Mouse (Mus musculus) kidney, embryonic 16.5 days (tissue): ENCODE results near the gene Slc24a3. TPM values are rescaled to one million over a fixed set of nuclear protein-coding genes. Genes with fewer than 3 reads are reported as not detected.

Source experiments
- ATAC-seq: fragments of 200-750 bp; cut with Nextera tagmentation; 2 replicates; pipeline ENCODE4 v1.8.0; 2017; ENCODE audit warnings: moderate TSS enrichment; ENCODE audit not compliant: low FRiP score, low TSS enrichment
- H3K27ac ChIP-seq: fragments of 300-500 bp; sonication (generic); 2 replicates; pipeline ENCODE4 v1.5.1; 2014; ENCODE audit warnings: low read length
- H3K27me3 ChIP-seq: fragments of 300-500 bp; sonication (generic); 2 replicates; pipeline ENCODE4 v1.6.1; 2014; ENCODE audit warnings: low read length, control low read depth, mixed read lengths; ENCODE audit not compliant: insufficient read depth
- H3K36me3 ChIP-seq: fragments of 300-500 bp; sonication (generic); 2 replicates; pipeline ENCODE4 v1.6.1; 2014; ENCODE audit warnings: low read length, control low read depth, mixed read lengths; ENCODE audit not compliant: insufficient read depth
- H3K4me1 ChIP-seq: fragments of 300-500 bp; sonication (generic); 2 replicates; pipeline ENCODE4 v1.6.1; 2014; ENCODE audit warnings: low read length, control low read depth, mixed read lengths; ENCODE audit not compliant: insufficient read depth
- H3K4me2 ChIP-seq: fragments of 300-500 bp; sonication (generic); replicated peaks from 2 replicates; pipeline ENCODE4 v1.6.1; 2014; ENCODE audit warnings: low read depth, low read length
- H3K4me3 ChIP-seq: fragments of 300-500 bp; sonication (generic); 2 replicates; pipeline ENCODE4 v1.5.1; 2014; ENCODE audit warnings: mild to moderate bottlenecking, low read length
- H3K9ac ChIP-seq: fragments of 300-500 bp; sonication (generic); replicated peaks from 2 replicates; pipeline ENCODE4 v1.6.1; 2014; ENCODE audit warnings: low read length
- H3K9me3 ChIP-seq: fragments of 300-500 bp; sonication (generic); 2 replicates; pipeline ENCODE4 v1.6.1; 2016; ENCODE audit warnings: low read length, control low read depth
- WGBS: fragments of 180-500 bp; shearing (Covaris S2); extraction: QIAGEN DNeasy Blood & Tissue Kit; methylation state at CpG from one replicate; pipeline ENCODE4 v1.1.7; 2014; 5-methylcytosine and 5-hydroxymethylcytosine counted together
- polyA plus RNA-seq: library from polyadenylated mRNA; unstranded; fragments of >200 nt; fragmentation: Nextera tagmentation; extraction: Ambion mirVana; gene quantifications from 2 replicates; pipeline ENCODE4 v1.2.1, GENCODE M21; 2015

Gene Slc24a3
- polyA plus RNA-seq, 1 experiment from 2014 or later: 1.0 TPM

- no peak overlapping the region for H3K9ac ChIP-seq
- ATAC-seq: no peak
- no peaks in the 10 kb centered on the region for H3K4me1 ChIP-seq
- no peak overlapping the region for H3K4me3 ChIP-seq
- no peaks in the 10 kb centered on the region for H3K9me3 ChIP-seq
- 46% methylated on average over 15 of the region's 15 CpGs for WGBS
- H3K4me2 ChIP-seq: no peak overlapping the region
- H3K27me3 ChIP-seq: no peaks in the 10 kb centered on the region
- H3K27ac ChIP-seq: no peak overlapping the region
- H3K36me3 ChIP-seq: no peaks in the 10 kb centered on the region
Observed at GRCm38 (mm10) chr2:145610796-145611705, 443.5 kb downstream of the Slc24a3 start.

- no peak overlapping the region for H3K4me2 ChIP-seq
- 71% methylated on average over 8 of the region's 8 CpGs for WGBS
Observed at GRCm38 (mm10) chr2:145612937-145613336, 445.4 kb downstream of the Slc24a3 start.

GRCm38 (mm10) chr2:145613705-145614104, 446.2 kb downstream of the Slc24a3 start:
- WGBS: 60% methylated on average over 8 of the region's 8 CpGs
- 0 out of 2 replicates have a peak overlapping the region, but pooled peaks have one; percentile 16 for H3K27ac ChIP-seq
- ATAC-seq: peak; percentile 68
- no peaks in the 10 kb centered on the region for H3K9me3 ChIP-seq
- no peaks in the 10 kb centered on the region for H3K27me3 ChIP-seq
- H3K4me2 ChIP-seq: no peak overlapping the region
- H3K4me1 ChIP-seq: no peaks in the 10 kb centered on the region
- H3K4me3 ChIP-seq: no peak overlapping the region
- H3K36me3 ChIP-seq: no peaks in the 10 kb centered on the region
- no peak overlapping the region for H3K9ac ChIP-seq

More at GRCm38 (mm10) chr2:145612937-145613336, 445.4 kb downstream of the Slc24a3 start:
- Histone ChIP-seq H3K9ac (no peak overlapping the region), H3K4me3 (no peak overlapping the region), H3K36me3 (no peaks in the 10 kb centered on the region), H3K27me3 (no peaks in the 10 kb centered on the region), H3K27ac (no peak overlapping the region), H3K9me3 (no peaks in the 10 kb centered on the region), H3K4me1 (no peaks in the 10 kb centered on the region)
- no peak for ATAC-seq

GRCm38 (mm10) chr2:145619688-145620087, 452.1 kb downstream of the Slc24a3 start:
- H3K36me3 ChIP-seq: no peaks in the 10 kb centered on the region
- H3K9ac ChIP-seq: no peak overlapping the region
- H3K27me3 ChIP-seq: no peaks in the 10 kb centered on the region
- no peak overlapping the region for H3K4me2 ChIP-seq
- no peaks in the 10 kb centered on the region for H3K9me3 ChIP-seq
- H3K4me1 ChIP-seq: 0 out of 2 replicates have a peak, but pooled peaks cover 10% of the 10 kb centered on the region
- ATAC-seq: peak; percentile 67; the same call in 1 of the 2 replicates
- H3K4me3 ChIP-seq: no peak overlapping the region
- H3K27ac ChIP-seq: no peak overlapping the region
- WGBS: 50% methylated on average over 4 of the region's 4 CpGs

GRCm38 (mm10) chr2:145620709-145621108, 453.2 kb downstream of the Slc24a3 start:
- 0 out of 2 replicates have a peak, but pooled peaks have one; percentile 35 for ATAC-seq
- Histone ChIP-seq H3K4me1 (0 out of 2 replicates have a peak, but pooled peaks cover 10% of the 10 kb centered on the region), H3K36me3 (no peaks in the 10 kb centered on the region), H3K9me3 (no peaks in the 10 kb centered on the region), H3K27me3 (no peaks in the 10 kb centered on the region), H3K9ac (no peak overlapping the region), H3K4me2 (no peak overlapping the region), H3K4me3 (no peak overlapping the region), H3K27ac (no peak overlapping the region)

- no peak overlapping the region for H3K4me2 ChIP-seq
- no peaks in the 10 kb centered on the region for H3K9me3 ChIP-seq
- 30% methylated on average over 9 of the region's 9 CpGs for WGBS
- H3K9ac ChIP-seq: no peak overlapping the region
- H3K27ac ChIP-seq: no peak overlapping the region
- H3K4me1 ChIP-seq: 0 out of 2 replicates have a peak, but pooled peaks cover 10% of the 10 kb centered on the region
- H3K4me3 ChIP-seq: no peak overlapping the region
- no peaks in the 10 kb centered on the region for H3K27me3 ChIP-seq
- no peak for ATAC-seq
- H3K36me3 ChIP-seq: no peaks in the 10 kb centered on the region
Observed at GRCm38 (mm10) chr2:145621119-145621518, 453.6 kb downstream of the Slc24a3 start.

- H3K36me3 ChIP-seq: no peaks in the 10 kb centered on the region
- WGBS: 74% methylated on average over 6 of the region's 6 CpGs
- peaks cover 5% of the 10 kb centered on the region for H3K4me1 ChIP-seq
- H3K9me3 ChIP-seq: peaks cover 2% of the 10 kb centered on the region; the same call in 1 of the 2 replicates
- H3K27ac ChIP-seq: no peak overlapping the region
- H3K27me3 ChIP-seq: no peaks in the 10 kb centered on the region
- ATAC-seq: no peak
- no peak overlapping the region for H3K4me2 ChIP-seq
- no peak overlapping the region for H3K9ac ChIP-seq
- H3K4me3 ChIP-seq: no peak overlapping the region
Observed at GRCm38 (mm10) chr2:145631123-145631798, 463.7 kb downstream of the Slc24a3 start.

- Histone ChIP-seq H3K27ac (no peak overlapping the region), H3K27me3 (no peaks in the 10 kb centered on the region), H3K9me3 (peaks cover 2% of the 10 kb centered on the region; the same call in 1 of the 2 replicates), H3K36me3 (no peaks in the 10 kb centered on the region), H3K4me1 (peaks cover 5% of the 10 kb centered on the region), H3K9ac (no peak overlapping the region), H3K4me2 (no peak overlapping the region), H3K4me3 (no peak overlapping the region)
- WGBS: 50% methylated on average over 4 of the region's 4 CpGs
- ATAC-seq: peak; percentile 31; the same call in 1 of the 2 replicates
Observed at GRCm38 (mm10) chr2:145631799-145632174, 464.2 kb downstream of the Slc24a3 start.

GRCm38 (mm10) chr2:145633811-145634210, 466.3 kb downstream of the Slc24a3 start:
- H3K27me3 ChIP-seq: no peaks in the 10 kb centered on the region
- no peak for ATAC-seq
- peaks cover 2% of the 10 kb centered on the region; the same call in 1 of the 2 replicates for H3K9me3 ChIP-seq
- no peaks in the 10 kb centered on the region for H3K36me3 ChIP-seq
- no peak overlapping the region for H3K4me3 ChIP-seq
- H3K4me1 ChIP-seq: peaks cover 5% of the 10 kb centered on the region
- H3K9ac ChIP-seq: no peak overlapping the region
- no peak overlapping the region for H3K4me2 ChIP-seq
- 49% methylated on average over 5 of the region's 5 CpGs for WGBS
- peak overlapping the region; percentile 65; the same call in 1 of the 2 replicates for H3K27ac ChIP-seq
